Mouse (Mus musculus) neural tube, embryonic 11.5 days (tissue): ENCODE results near the gene Krtap7-1. TPM values are rescaled to one million over a fixed set of nuclear protein-coding genes. Genes with fewer than 3 reads are reported as not detected.

Experiments
- ATAC-seq: fragments of 200-750 bp; cut with Nextera tagmentation; 2 replicates; pipeline ENCODE4 v1.8.0; 2017; ENCODE audit warnings: moderate number of reproducible peaks, mild to moderate bottlenecking, moderate TSS enrichment, moderate library complexity; ENCODE audit not compliant: insufficient read depth, low FRiP score, low TSS enrichment
- DNase-seq: peaks from one replicate; pipeline ENCODE4 v3.0.0-alpha.2; 2015; ENCODE audit warnings: low spot score
- H3K27ac ChIP-seq: fragments of 300-500 bp; sonication (generic); 2 replicates; pipeline ENCODE4 v1.5.1; 2014; ENCODE audit warnings: low read depth, mild to moderate bottlenecking, low read length
- H3K27me3 ChIP-seq: fragments of 300-500 bp; sonication (generic); 2 replicates; pipeline ENCODE4 v1.6.1; 2014; ENCODE audit warnings: mild to moderate bottlenecking, low read length, mixed read lengths; ENCODE audit not compliant: control insufficient read depth, insufficient read depth
- H3K36me3 ChIP-seq: fragments of 300-500 bp; sonication (generic); 2 replicates; pipeline ENCODE4 v1.6.1; 2014; ENCODE audit warnings: mild to moderate bottlenecking, low read length, moderate library complexity, mixed read lengths; ENCODE audit not compliant: control insufficient read depth, insufficient read depth
- H3K4me1 ChIP-seq: fragments of 300-500 bp; sonication (generic); 2 replicates; pipeline ENCODE4 v1.6.1; 2014; ENCODE audit warnings: low read length, mixed read lengths; ENCODE audit not compliant: control insufficient read depth, insufficient read depth
- H3K4me2 ChIP-seq: fragments of 300-500 bp; sonication (generic); 2 replicates; pipeline ENCODE4 v1.6.1; 2014; ENCODE audit warnings: low read depth, mild to moderate bottlenecking, moderate library complexity
- H3K4me3 ChIP-seq: fragments of 300-500 bp; sonication (generic); 2 replicates; pipeline ENCODE4 v1.5.1; 2014; ENCODE audit warnings: low read depth, low read length
- H3K9ac ChIP-seq: fragments of 300-500 bp; sonication (generic); 2 replicates; pipeline ENCODE4 v1.6.1; 2014; ENCODE audit warnings: mild to moderate bottlenecking, low read length
- H3K9me3 ChIP-seq: fragments of 300-500 bp; sonication (generic); 2 replicates; pipeline ENCODE4 v1.6.1; 2016; ENCODE audit warnings: low read length; ENCODE audit not compliant: control insufficient read depth
- WGBS: fragments of 180-500 bp; shearing (Covaris S2); extraction: QIAGEN DNeasy Blood & Tissue Kit; methylation state at CpG from one replicate; pipeline ENCODE4 v1.1.7; 2014; 5-methylcytosine and 5-hydroxymethylcytosine counted together
- polyA plus RNA-seq: library from polyadenylated mRNA; unstranded; fragments of >200 nt; fragmentation: Nextera tagmentation; extraction: Ambion mirVana; gene quantifications from 2 replicates; pipeline ENCODE4 v1.2.1, GENCODE M21; 2014

Gene Krtap7-1
- polyA plus RNA-seq, 1 experiment from 2014 or later, result not detected

DNA sequence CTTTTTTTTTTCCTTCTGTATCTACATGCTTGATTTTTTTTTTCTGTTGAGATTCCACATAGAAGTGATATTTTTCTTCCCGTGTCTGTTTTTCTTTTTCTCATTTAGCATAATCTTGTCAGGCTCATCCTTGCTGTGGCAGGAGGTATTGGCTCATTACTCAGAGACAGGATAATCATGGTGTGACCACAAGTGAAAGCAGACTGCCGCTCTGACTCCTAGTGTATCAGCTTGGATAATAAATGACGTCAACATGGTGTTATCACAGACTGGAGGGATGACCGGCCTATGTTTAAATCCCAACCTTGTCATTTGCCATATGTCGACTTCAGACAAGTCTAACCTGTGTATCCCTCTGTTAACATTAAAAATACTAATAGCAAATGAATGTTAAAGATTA is 46.9 kb downstream of the Krtap7-1 start:
- ATAC-seq (no peak), DNase-seq (no peak)
- H3K27me3 ChIP-seq, result no peaks in the 10 kb centered on the region
- no peaks in the 10 kb centered on the region for H3K36me3 ChIP-seq
- WGBS, result 83% methylated on average over 5 of the region's 5 CpGs
- H3K4me3 ChIP-seq, result no peak overlapping the region
- H3K9me3 ChIP-seq, result no peaks in the 10 kb centered on the region
- no peaks in the 10 kb centered on the region for H3K4me1 ChIP-seq
- no peak overlapping the region for H3K27ac ChIP-seq
- H3K4me2 ChIP-seq, result no peak overlapping the region
- no peak overlapping the region for H3K9ac ChIP-seq

Other genes starting within 250 kb of the Krtap7-1 start
- not detected in 2 replicates for gene Krtap21-1, start 104.5 kb downstream of the Krtap7-1 start, polyA plus RNA-seq
- gene Krtap6-2, start 88.2 kb downstream of the Krtap7-1 start, polyA plus RNA-seq, result not detected in 2 replicates
- gene Krtap8-1, start 20.4 kb downstream of the Krtap7-1 start, polyA plus RNA-seq, result not detected in 2 replicates
- not detected in 2 replicates for gene Krtap11-1, start 62.9 kb upstream of the Krtap7-1 start, polyA plus RNA-seq